Mouse (Mus musculus) lung, embryonic 15.5 days (tissue): Measurements from ENCODE around the gene Cfap73. TPM values are rescaled to one million over a fixed set of nuclear protein-coding genes. Genes with fewer than 3 reads are reported as not detected.

Experiments used
- ATAC-seq: fragments of 200-750 bp; cut with Nextera tagmentation; 2 replicates; pipeline ENCODE4 v1.8.0; 2017; ENCODE audit warnings: moderate number of reproducible peaks, borderline replicate concordance; ENCODE audit not compliant: low FRiP score, low TSS enrichment; ENCODE audit errors: extremely low read depth
- H3K27ac ChIP-seq: fragments of 300-500 bp; sonication (generic); 2 replicates; pipeline ENCODE4 v1.5.1; 2015; ENCODE audit warnings: moderate library complexity, mild to moderate bottlenecking, inconsistent platforms
- H3K27me3 ChIP-seq: fragments of 300-500 bp; sonication (generic); 2 replicates; pipeline ENCODE4 v1.6.1; 2015; ENCODE audit warnings: inconsistent platforms
- H3K36me3 ChIP-seq: fragments of 300-500 bp; sonication (generic); 2 replicates; pipeline ENCODE4 v1.6.1; 2015; ENCODE audit warnings: inconsistent platforms
- H3K4me1 ChIP-seq: fragments of 300-500 bp; sonication (generic); 2 replicates; pipeline ENCODE4 v1.6.1; 2015; ENCODE audit warnings: inconsistent platforms
- H3K4me2 ChIP-seq: fragments of 300-500 bp; sonication (generic); 2 replicates; pipeline ENCODE4 v1.6.1; 2015; ENCODE audit warnings: inconsistent platforms, mild to moderate bottlenecking, moderate library complexity
- H3K4me3 ChIP-seq: fragments of 300-500 bp; sonication (generic); 2 replicates; pipeline ENCODE4 v1.5.1; 2015; ENCODE audit warnings: mild to moderate bottlenecking, inconsistent platforms
- H3K9ac ChIP-seq: fragments of 300-500 bp; sonication (generic); 2 replicates; pipeline ENCODE4 v1.6.1; 2015; ENCODE audit warnings: inconsistent platforms
- H3K9me3 ChIP-seq: fragments of 300-500 bp; sonication (generic); 2 replicates; pipeline ENCODE4 v1.6.1; 2016; ENCODE audit warnings: inconsistent platforms
- WGBS: fragments of 180-500 bp; shearing (Covaris S2); methylation state at CpG from one replicate; pipeline ENCODE4 v1.1.7; 2015; 5-methylcytosine and 5-hydroxymethylcytosine counted together
- polyA plus RNA-seq: library from polyadenylated mRNA; unstranded; fragments of >200 nt; fragmentation: Nextera tagmentation; extraction: Ambion mirVana; gene quantifications from 2 replicates; pipeline ENCODE4 v1.2.1, GENCODE M21; 2015

Gene Cfap73
- polyA plus RNA-seq: 0.44 and 0.59 TPM in 2 replicates

DNA sequence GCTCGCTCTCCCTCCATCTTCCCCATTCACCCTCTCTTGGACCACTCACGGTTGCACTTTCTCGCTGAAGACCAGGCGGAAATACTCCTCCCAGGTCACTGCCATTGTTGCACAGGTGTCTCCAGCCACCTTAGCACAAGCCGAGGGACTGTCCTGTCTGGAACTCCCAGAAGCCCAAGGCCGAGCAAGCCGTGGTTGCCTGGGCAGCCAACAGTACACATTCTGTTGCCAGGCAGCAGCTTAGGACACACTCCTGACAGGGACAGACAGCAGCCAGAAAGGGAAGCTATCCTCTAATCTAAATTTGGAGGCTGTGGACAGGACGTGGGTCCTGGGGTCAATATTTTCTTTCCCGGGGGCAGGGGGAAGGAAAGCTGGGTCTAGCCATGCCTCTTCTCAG is at the start of gene Cfap73:
Cfap73 (minus strand) TSS at position 105 of the 400 bp plus-strand sequence.
- H3K9me3 ChIP-seq: no peaks in the 10 kb centered on the region
- no peak within 1 kb of the TSS for H3K27ac ChIP-seq
- H3K9ac ChIP-seq: no peak within 1 kb of the TSS
- peaks cover 25% of the 10 kb centered on the region for H3K27me3 ChIP-seq
- H3K4me1 ChIP-seq: no peaks in the 10 kb centered on the region
- no peak for ATAC-seq
- H3K4me2 ChIP-seq: no peak within 1 kb of the TSS
- H3K4me3 ChIP-seq: no peak within 1 kb of the TSS
- H3K36me3 ChIP-seq: no peaks in the 10 kb centered on the region
- 38% methylated on average over 9 of the region's 9 CpGs for WGBS

DNA sequence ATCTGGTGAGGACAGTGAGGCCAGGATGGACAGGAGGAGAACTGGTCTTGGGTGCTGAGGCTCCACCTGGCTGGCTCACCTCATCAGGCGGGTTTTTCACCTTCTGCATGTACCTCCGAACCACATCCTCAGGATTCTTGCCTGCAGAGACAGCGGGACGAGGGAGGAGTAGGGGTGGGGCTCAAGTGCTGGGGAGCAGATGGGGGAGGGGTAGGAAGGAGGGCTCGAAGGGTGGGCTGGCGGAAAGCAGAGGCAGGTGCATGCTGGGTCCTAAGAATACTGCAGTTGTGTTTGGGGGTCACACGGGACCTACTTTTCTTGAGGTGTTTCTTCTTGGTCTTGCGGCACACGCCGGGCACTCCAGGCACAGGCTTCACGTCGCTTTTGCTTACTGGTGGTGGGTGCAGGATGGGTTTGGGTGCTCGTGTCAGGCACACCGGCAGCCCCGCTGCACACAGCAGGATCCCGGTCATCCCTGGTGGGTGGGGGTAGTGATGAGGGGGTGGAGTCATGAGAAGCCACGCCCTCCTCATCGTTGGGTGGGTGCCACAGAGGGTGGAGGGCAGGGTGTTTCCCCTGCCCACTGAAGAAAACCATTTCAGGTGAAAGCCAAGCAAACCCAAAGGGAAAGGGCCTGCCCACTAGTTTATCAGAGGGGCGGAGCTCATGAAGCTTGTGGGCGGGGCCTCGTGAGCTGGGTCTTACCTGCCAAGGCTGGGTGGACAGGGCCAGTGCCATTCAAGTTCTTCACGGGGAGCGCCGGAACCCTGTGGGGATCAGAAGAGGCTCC is 49.1 kb upstream of the Cfap73 start:
- WGBS: 10% methylated on average over 24 of the region's 24 CpGs
- H3K27me3 ChIP-seq: peaks cover 30% of the 10 kb centered on the region
- no peak overlapping the region for H3K4me2 ChIP-seq
- peaks cover 9% of the 10 kb centered on the region for H3K4me1 ChIP-seq
- no peak overlapping the region for H3K4me3 ChIP-seq
- ATAC-seq: no peak
- no peak overlapping the region for H3K27ac ChIP-seq
- no peaks in the 10 kb centered on the region for H3K9me3 ChIP-seq
- H3K36me3 ChIP-seq: no peaks in the 10 kb centered on the region
- H3K9ac ChIP-seq: no peak overlapping the region

DNA sequence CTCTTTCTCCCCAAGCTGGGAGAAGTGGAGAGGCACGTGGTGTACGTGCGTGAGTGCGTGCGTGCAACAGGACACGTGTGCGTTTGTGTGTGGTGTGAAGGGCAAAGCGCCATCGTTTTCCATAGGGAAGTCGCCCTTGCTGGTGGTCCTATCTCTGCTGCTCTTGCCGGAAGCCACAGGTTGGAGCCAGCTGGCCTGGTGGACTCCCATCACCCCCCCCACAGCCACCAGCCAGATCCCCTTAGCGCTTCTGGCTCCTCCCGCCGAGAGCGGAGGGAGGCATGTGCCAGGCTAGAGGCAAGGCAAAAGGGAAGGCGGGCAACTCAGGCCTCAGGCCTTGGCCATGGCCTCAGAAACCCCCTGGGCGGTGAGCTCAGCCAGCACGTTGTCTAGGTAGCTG is 46.9 kb upstream of the Cfap73 start:
- H3K27me3 ChIP-seq: peaks cover 30% of the 10 kb centered on the region
- H3K27ac ChIP-seq: no peak overlapping the region
- WGBS: 80% methylated on average over 18 of the region's 18 CpGs
- no peak overlapping the region for H3K4me2 ChIP-seq
- no peak overlapping the region for H3K4me3 ChIP-seq
- no peak overlapping the region; the same call in 1 of the 2 replicates for H3K9ac ChIP-seq
- H3K36me3 ChIP-seq: no peaks in the 10 kb centered on the region
- ATAC-seq: no peak
- H3K9me3 ChIP-seq: no peaks in the 10 kb centered on the region
- peaks cover 9% of the 10 kb centered on the region for H3K4me1 ChIP-seq

DNA sequence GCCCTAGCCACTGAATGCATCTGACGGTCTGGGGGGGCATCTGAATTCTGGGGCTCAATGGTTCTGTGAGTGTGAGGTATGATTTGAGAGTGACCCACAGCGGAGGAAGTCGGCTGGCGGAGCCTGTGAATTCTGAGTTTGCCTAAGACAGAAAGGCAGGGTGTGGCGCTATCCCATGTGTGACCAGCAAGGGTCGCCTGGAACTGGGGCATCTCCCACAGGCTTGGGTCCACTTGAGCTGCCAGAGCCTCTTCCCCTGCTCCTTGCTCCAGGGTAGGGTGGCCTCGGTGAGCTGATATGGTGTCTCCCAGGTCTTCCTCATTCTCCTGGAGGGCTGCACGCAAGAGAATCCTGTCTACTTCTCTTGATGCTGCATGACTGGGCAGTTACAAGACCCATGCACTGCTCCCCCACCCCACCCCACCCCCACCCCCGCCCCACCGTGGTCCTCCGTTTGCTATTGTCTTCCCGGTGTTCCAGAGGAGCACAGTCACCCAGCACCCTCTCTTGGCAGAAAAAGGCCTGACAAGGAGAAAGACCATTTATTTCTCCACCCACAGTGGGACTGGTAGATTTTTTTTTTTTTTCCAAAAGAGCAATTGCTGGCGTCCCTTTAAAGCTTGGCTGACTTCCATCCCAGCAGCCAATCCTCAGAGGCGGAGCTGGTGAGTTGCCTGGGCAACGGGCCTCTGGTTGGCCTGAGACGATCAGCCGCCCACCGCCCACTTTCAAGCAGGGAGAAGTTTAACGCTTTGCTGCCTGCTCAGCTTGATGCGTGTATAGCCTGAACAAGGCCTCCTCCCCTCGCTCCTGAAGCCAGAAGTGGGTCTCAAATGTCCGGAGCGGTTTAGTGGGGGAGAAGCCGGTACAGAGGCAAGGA is 45.9 kb upstream of the Cfap73 start:
- no peaks in the 10 kb centered on the region for H3K36me3 ChIP-seq
- H3K4me1 ChIP-seq: peaks cover 9% of the 10 kb centered on the region
- no peak overlapping the region for H3K27ac ChIP-seq
- H3K9me3 ChIP-seq: no peaks in the 10 kb centered on the region
- peak overlapping the region; percentile 33 for H3K4me3 ChIP-seq
- ATAC-seq: peak; percentile 81
- H3K27me3 ChIP-seq: peaks cover 30% of the 10 kb centered on the region
- WGBS: 2% methylated on average over 24 of the region's 24 CpGs
- peak overlapping the region; percentile 13; the same call in 1 of the 2 replicates for H3K9ac ChIP-seq
- peak overlapping the region; percentile 68 for H3K4me2 ChIP-seq

DNA sequence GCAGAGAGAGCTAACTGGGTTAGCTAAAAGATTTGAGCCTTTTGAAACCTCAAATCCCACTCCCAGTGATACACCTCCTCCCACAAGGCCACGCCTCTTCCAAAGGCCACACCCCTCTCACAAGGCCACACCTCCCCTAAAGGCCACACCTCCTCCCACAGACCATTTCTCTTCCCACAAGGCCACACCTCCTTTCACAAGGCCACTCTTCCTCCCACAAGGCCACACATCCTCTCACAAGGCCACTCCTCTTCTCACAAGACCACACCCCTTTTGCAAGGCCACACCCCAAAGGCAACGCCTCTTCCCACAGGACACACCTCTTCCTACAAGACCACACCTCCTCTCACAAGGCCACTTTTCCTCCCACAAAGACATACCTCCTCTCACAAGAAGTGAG is 43.5 kb upstream of the Cfap73 start:
- no peaks in the 10 kb centered on the region for H3K9me3 ChIP-seq

DNA sequence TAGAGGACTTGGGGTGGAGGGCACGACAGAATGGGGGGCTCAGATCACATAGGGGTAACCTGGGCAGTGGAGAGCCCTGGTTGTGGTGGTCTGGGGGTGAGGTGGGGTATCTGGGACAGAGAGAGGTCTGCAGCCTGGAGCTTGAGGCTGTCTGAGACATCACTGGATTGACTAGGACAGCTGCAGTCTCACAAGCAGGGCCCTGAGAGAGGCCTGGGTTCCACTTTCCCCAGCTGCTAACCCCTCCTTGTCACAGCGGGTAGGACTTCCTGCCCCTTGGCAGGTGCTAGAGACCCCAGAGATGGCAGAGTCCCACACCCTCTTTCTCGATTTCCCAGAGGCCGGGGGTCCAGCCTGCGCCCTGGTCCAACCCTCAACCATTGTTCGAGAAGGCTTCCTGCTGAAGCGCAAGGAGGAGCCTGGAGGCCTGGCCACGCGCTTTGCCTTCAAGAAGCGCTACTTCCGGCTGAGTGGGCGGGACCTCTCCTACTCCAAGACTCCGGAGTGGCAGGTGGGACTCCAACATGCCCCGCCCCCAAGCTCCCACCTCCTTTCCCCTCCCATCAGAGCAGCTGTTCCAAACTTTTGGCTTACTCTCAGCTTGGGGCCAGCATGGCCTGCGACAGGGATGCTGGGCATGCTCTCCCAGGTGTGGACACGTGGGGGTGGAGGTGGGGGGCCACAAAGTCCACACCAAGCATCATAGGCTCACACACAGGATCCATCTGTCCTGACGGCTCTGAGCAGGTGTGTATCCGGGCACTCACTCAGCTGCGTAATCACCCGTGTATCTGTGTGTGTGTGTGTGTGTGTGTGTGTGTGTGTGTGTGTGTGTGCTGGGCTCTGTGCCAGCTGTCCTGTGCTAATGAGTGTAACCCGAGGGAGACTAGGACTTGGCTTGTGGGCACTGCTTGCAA is 40.5 kb upstream of the Cfap73 start:
- no peak overlapping the region for H3K27ac ChIP-seq
- 0 out of 2 replicates have a peak overlapping the region, but pooled peaks have one; percentile 16 for H3K4me2 ChIP-seq
- H3K4me1 ChIP-seq: peaks cover 9% of the 10 kb centered on the region; the same call in 1 of the 2 replicates
- H3K9me3 ChIP-seq: no peaks in the 10 kb centered on the region
- 0 out of 2 replicates have a peak, but pooled peaks cover 3% of the 10 kb centered on the region for H3K27me3 ChIP-seq
- H3K36me3 ChIP-seq: no peaks in the 10 kb centered on the region
- H3K9ac ChIP-seq: no peak overlapping the region
- H3K4me3 ChIP-seq: no peak overlapping the region
- 22% methylated on average over 21 of the region's 21 CpGs for WGBS
- peak; percentile 23; the same call in 1 of the 2 replicates for ATAC-seq

More for the DNA sequence above, 43.5 kb upstream of the Cfap73 start:
- Histone ChIP-seq H3K36me3 (no peaks in the 10 kb centered on the region), H3K4me1 (peaks cover 15% of the 10 kb centered on the region), H3K4me2 (no peak overlapping the region), H3K27ac (no peak overlapping the region), H3K27me3 (peaks cover 13% of the 10 kb centered on the region), H3K4me3 (no peak overlapping the region), H3K9ac (no peak overlapping the region)
- WGBS: 29% methylated on average over 2 of the region's 2 CpGs
- ATAC-seq: no peak

DNA sequence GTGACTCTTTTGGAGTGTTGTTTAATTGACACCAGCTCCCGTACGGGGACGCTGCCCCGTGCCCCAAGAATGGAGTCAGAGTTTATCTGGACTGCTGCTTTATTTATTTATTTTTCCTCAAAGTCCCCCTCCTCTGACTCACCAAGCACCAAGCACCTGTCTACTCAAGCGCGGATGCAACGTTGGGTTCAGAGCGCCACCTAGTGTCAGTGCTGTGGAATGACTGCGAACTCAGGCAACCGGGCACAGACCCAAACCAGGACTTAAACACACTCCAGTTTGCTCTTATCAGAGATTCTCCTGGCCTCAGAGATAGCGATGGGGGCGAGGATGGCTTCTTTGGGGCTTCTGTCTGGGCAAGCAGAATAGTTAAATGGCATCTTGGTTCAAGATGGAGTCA is 39.6 kb upstream of the Cfap73 start:
- H3K36me3 ChIP-seq: no peaks in the 10 kb centered on the region
- H3K27ac ChIP-seq: no peak overlapping the region
- 0 out of 2 replicates have a peak, but pooled peaks cover 6% of the 10 kb centered on the region for H3K4me1 ChIP-seq
- H3K9ac ChIP-seq: no peak overlapping the region
- H3K27me3 ChIP-seq: 0 out of 2 replicates have a peak, but pooled peaks cover 3% of the 10 kb centered on the region
- ATAC-seq: no peak
- no peaks in the 10 kb centered on the region for H3K9me3 ChIP-seq
- H3K4me2 ChIP-seq: no peak overlapping the region
- H3K4me3 ChIP-seq: no peak overlapping the region
- WGBS: 6% methylated on average over 12 of the region's 12 CpGs

DNA sequence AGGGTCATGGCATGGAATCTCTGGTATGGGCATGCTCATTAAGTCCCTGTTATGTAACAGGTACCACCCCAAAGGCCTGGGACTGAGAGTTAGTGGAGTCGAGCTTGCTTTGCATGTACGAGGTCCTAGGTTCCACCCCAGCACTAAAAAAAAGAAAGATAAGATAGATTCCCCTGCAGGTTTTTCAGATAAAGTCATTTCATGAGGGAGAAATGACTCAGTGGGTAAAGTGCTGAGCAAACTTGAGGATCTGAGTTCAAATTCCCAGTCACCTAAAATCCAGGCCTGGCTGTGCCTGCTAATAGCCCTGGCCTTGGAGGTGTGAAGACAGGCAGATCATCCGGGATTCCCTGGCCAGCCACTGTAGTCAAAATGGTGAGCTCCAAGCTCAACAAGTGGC is 37.8 kb upstream of the Cfap73 start:
- 0 out of 2 replicates have a peak, but pooled peaks cover 6% of the 10 kb centered on the region for H3K4me1 ChIP-seq
- H3K36me3 ChIP-seq: no peaks in the 10 kb centered on the region
- no peak overlapping the region for H3K4me2 ChIP-seq
- ATAC-seq: no peak
- 63% methylated on average over 3 of the region's 3 CpGs for WGBS
- H3K9ac ChIP-seq: no peak overlapping the region
- H3K27me3 ChIP-seq: 0 out of 2 replicates have a peak, but pooled peaks cover 3% of the 10 kb centered on the region
- no peak overlapping the region for H3K27ac ChIP-seq
- H3K9me3 ChIP-seq: no peaks in the 10 kb centered on the region
- H3K4me3 ChIP-seq: no peak overlapping the region

DNA sequence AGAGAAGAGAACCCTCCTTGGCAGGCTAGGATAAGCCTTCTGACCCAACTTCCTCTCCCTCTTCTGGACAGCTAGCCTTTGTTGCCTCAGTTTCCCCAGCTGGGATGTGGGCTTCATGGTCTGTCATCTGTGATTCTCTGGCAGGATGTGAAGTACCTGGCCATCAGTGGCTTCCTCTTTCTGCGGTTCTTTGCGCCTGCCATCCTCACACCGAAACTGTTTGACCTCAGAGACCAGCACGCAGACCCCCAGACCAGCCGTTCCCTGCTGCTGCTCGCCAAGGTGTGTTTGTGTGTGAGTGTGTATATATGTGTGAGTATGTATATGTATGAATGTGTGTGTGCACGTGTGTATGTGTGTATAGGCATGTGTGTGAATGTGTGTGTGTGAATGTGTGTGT is 36.1 kb upstream of the Cfap73 start:
- H3K4me3 ChIP-seq: no peak overlapping the region
- H3K4me2 ChIP-seq: no peak overlapping the region
- H3K27me3 ChIP-seq: 0 out of 2 replicates have a peak, but pooled peaks cover 6% of the 10 kb centered on the region
- no peak for ATAC-seq
- no peaks in the 10 kb centered on the region for H3K9me3 ChIP-seq
- H3K4me1 ChIP-seq: 0 out of 2 replicates have a peak, but pooled peaks cover 6% of the 10 kb centered on the region
- no peak overlapping the region for H3K9ac ChIP-seq
- 84% methylated on average over 7 of the region's 7 CpGs for WGBS
- no peak overlapping the region for H3K27ac ChIP-seq
- H3K36me3 ChIP-seq: no peaks in the 10 kb centered on the region

DNA sequence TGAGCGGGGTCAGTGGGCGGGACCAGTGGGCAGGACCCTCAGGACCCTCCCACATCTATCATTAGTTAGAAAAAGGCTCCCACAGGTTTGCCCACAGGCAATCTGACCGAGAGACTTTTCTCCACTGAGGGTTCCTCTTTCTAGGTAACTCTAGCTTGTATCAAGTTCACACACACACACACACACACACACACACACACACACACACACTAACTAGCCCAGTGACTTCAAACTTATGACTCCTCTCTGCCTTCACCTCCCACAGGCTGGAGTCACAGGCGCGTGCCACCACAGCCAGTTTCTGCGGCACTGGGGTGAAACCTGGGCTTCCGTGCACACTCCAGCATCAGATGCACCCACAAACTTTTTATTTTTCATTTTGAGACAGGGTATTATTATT is 34.7 kb upstream of the Cfap73 start:
- Histone ChIP-seq H3K9ac (no peak overlapping the region), H3K4me1 (no peaks in the 10 kb centered on the region), H3K27me3 (0 out of 2 replicates have a peak, but pooled peaks cover 3% of the 10 kb centered on the region), H3K27ac (no peak overlapping the region), H3K9me3 (no peaks in the 10 kb centered on the region), H3K36me3 (no peaks in the 10 kb centered on the region), H3K4me2 (no peak overlapping the region), H3K4me3 (no peak overlapping the region)
- 62% methylated on average over 7 of the region's 7 CpGs for WGBS
- no peak for ATAC-seq

DNA sequence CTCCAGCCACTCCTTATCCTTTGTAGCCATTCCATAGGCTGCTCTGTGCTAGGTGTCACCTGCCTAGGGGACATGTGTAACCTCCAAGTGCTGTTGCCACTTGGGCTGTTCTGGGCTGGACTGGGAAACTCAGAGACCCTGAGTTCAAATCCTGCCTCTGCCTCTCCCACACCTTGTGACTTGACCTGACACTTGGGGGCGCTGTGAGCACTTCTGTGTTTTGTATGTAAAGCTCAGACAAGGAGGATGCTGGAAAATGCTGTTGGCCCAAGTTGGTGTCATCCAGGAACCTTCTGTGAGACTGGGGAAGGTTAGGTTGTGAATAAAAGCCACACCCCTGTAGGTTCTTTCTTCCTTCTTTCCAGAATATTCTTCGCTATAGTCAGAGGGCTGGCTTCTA is 30.9 kb upstream of the Cfap73 start:
- no peak for ATAC-seq

More for the DNA sequence above, 30.9 kb upstream of the Cfap73 start:
- no peak overlapping the region for H3K4me2 ChIP-seq
- H3K9me3 ChIP-seq: no peaks in the 10 kb centered on the region
- no peak overlapping the region for H3K27ac ChIP-seq
- H3K36me3 ChIP-seq: no peaks in the 10 kb centered on the region
- H3K27me3 ChIP-seq: 0 out of 2 replicates have a peak, but pooled peaks cover 8% of the 10 kb centered on the region
- H3K4me3 ChIP-seq: no peak overlapping the region
- H3K9ac ChIP-seq: no peak overlapping the region
- 64% methylated on average over 2 of the region's 2 CpGs for WGBS
- H3K4me1 ChIP-seq: no peaks in the 10 kb centered on the region
